Mouse (Mus musculus) heart, postnatal 0 days (tissue): ENCODE data around the gene Bcl6b.

Source experiments
- CTCF ChIP-seq: IDR thresholded peaks from 2 replicates; pipeline ENCODE4 v1.5.1; 2016; ENCODE audit warnings: antibody characterized with exemption, control low read depth, low read depth
- EP300 ChIP-seq: IDR thresholded peaks from 2 replicates; pipeline ENCODE4 v1.6.1; 2016; ENCODE audit warnings: antibody characterized with exemption, low read depth

DNA sequence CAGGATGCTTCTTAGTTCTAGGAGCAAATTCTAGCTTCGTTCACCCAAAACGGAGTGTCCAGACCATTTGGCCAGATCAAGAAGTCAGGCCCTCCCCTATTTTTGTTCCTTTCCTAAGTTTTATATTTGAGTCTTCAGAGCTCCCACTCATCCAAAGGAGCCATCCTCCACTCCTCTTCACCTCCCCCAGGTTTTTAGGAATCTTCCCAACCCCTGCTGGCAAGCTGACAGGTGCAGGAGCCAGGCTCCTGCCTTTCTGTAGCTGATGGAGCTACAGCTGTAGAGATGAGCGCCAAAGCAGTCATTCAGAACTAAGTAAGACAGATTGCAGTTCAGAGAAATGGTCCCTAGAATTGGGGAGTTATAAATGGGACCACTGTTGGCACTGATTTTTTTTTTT, 49.4 kb upstream of the Bcl6b start:
- TF ChIP-seq CTCF = no peak
- TF ChIP-seq EP300 = no peak
